Mouse (Mus musculus) layer of hippocampus, postnatal 14 days (tissue): ENCODE results near the gene Hoxc8. TPM values are rescaled to one million over a fixed set of nuclear protein-coding genes. Genes with fewer than 3 reads are reported as not detected.

Source experiments
- DNase-seq, 2 experiments: peaks; one replicate each; pipeline ENCODE4 v3.0.0; 2021 to 2022; ENCODE audit warnings: low spot score in 2 of 2, mixed read lengths in 1 of 2
- total RNA-seq, 2 experiments: library from RNA; stranded (reverse); gene quantifications; 2 replicates each; pipeline ENCODE4 v1.2.3; 2021

The Hoxc8 gene
- total RNA-seq, 2 experiments from 2014 or later: not detected

DNA sequence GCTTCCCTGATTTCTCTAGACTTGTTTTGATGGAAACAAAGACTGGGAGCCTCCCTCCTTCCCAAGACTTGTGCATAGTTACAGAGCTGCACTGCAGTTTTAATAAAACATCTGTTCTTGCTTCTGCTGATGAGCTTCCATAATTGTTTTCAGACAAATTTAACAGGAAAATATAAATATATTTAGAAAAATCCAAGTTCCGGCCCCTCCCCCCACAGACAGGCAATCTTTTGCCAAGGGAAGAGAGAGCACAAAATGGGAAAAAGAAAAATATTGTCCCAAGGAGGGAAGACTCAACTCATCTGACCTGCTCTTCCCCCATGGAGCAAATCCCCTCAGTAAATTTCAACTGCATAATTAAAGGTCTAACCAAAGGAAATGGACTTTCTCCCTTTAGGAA is 15.9 kb downstream of the Hoxc8 start:
- DNase-seq: no peak

- no peak for DNase-seq
Observed at GRCm38 (mm10) chr15:103009265-103010111, 19.1 kb downstream of the Hoxc8 start.

- no peak for DNase-seq
Observed at GRCm38 (mm10) chr15:103010112-103010846, 19.9 kb downstream of the Hoxc8 start.

GRCm38 (mm10) chr15:103010847-103011555 is 20.6 kb downstream of the Hoxc8 start:
- no peak for DNase-seq

DNA sequence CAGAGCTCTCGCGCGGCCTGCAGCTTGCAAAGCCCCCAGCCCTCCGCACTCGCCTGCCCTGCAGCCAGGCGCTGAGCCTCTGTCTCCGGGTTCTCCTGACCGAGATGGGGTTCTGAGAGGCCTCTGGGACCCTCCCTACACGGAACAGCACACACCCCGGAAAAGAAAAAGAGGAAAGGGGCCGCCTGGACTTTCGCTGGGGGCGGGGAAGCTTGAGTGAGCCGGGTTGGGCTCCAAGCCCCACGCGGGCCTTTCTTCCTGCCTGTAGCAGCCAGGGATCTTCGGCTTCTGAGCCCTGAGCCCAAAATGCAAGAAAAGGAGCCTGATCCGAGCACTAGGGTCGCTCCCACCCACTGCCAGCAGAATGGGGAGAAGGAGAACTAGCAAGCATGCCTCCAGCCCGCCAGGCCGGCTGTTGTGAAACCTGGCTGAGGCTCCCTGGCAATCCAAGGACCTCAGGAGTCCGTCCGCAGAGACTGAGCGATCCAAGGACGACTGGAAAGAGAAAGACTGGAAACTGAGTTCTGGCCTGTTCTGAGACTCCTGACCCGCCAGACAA is 21.6 kb downstream of the Hoxc8 start:
- DNase-seq: no peak

- peak in 1 of 2 experiments; percentile 41 for DNase-seq
Observed at GRCm38 (mm10) chr15:103013238-103013984, 23.0 kb downstream of the Hoxc8 start.

GRCm38 (mm10) chr15:103014166-103015008 is 24.0 kb downstream of the Hoxc8 start:
- no peak for DNase-seq

GRCm38 (mm10) chr15:103015009-103015399 is 24.6 kb downstream of the Hoxc8 start:
- DNase-seq: no peak

- no peak for DNase-seq
Observed at GRCm38 (mm10) chr15:103015406-103016166, 25.2 kb downstream of the Hoxc8 start.

DNA sequence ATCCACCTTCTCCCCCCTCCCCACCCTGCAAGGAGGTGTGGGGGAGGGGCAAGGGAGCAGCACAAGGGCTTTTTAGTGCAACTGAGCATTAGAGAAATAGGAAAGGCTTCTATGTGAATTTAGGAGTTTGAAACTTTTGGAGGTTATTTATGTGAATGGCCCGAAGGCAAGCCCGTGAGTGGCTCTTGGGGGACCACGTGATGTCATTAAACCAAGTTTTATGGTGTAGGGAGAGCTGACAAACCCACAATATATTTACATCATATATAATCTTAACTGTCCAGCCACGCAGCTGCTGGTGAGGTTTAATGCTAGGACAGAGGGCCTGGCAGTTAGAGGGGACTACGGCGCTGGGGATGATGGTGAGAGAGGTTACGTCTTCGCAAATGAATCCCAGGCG is 28.2 kb downstream of the Hoxc8 start, which contains the start of gene Hoxc4:
Hoxc4 (plus strand) TSS at position 299 of the 400 bp plus-strand sequence.
- DNase-seq: no peak

GRCm38 (mm10) chr15:103020899-103021418 is 30.6 kb downstream of the Hoxc8 start:
- no peak for DNase-seq

DNA sequence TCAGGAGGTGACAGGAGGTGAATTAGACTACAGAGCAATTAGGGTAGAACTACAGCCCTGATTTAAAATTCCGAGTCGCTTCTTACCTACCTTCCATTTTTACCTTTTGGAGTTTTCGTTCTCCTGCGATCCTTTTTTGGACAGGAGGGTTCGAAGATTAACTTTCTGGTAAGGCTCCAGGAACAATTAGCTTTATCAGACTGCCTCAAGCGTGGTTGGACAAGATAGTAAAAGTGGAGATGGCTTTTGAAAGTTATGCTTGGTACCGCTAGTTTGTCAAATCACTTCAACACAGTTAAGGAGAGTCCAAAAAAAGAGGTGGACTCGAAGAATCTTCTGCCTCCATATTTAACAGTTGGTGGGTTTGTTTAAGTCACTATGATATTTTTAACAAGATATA is 31.1 kb downstream of the Hoxc8 start:
- no peak for DNase-seq

- DNase-seq: no peak
Observed at GRCm38 (mm10) chr15:103024131-103024530, 33.7 kb downstream of the Hoxc8 start.

DNA sequence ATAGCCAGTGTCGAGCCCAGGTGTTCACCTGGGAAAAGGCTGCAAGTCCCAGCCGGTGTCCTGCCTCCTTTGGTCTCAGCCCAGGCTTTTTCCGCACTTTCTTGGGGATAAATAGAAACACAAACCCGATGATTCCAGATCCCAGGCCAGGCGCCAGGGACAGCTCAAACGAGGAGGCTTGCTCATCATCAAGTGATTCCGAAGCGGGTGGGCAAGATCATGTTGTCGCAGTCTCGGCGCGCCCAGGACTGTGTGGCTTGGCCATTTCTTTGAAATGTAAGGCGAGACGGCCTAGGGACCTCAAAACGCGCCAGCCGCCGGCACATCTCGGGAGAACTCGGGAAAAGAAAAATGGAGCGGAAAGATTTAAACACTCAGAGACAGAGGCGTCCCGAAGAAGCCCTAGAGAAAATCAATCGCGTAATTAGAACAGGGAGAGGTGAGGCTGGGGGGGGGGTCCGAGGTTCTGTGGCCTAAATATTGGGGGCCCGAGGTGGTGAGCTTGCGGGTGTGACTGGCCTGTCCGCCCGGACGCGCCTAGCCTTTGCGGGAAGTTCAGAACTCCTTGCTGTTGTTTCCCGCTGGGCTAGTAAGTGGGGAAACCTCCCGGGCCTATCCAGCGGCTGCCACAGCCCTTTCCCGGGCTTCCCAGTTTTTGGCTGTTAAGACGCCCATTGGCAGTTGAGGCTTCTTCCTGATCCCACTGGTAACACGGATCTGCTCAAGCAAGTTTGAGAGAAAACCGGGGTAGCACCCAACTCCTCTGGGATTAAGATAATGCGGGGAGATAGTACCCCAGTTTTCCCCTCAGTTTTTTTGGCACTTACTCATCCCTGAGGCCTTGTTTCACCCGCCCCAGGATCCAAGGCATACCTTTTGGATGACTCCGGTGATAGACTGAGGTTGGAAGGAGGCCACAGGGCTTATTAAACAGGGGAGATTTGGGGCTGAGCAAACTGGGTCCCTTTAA is 37.1 kb downstream of the Hoxc8 start:
- no peak for DNase-seq

GRCm38 (mm10) chr15:103028916-103029512 is 38.6 kb downstream of the Hoxc8 start:
- no peak for DNase-seq

DNA sequence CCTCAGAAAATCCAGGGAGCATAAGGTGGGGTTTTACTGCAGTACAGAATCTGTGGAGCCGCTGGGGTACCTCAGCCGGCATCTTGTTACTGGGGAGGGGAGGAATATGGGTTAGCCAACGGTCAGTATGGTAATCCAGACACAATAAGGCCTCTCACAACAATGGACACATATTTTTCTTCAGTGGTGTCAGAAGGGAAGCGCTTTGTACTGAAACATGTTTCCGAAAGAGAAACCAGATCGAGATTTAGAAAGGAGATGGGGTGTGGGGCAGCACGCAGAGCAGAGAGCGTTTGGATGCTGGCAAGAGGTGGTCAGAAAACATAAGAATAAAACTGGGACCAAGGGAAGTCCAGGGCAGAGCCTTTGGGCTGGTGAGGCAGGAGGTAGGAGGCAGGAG is 39.7 kb downstream of the Hoxc8 start:
- DNase-seq: no peak

DNA sequence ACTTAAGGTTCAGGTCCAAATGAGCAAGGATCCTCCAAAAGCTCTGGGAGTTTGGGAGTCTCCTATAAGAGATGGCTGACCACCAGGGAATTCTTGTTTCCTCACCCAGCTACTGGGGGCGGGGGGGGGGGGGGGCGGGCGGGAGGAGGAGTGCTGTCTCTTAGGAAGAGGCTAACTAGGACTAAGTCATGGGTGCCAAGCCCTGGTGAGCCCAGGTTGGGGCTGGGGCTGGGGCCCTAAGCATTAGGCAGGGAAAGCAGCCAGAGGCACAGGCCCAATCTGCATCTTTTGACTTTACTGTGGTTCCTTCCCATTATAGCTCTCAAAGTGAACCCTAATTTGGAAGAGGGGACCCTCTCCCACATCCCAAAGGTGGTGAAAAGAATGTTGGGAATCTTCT is 41.8 kb downstream of the Hoxc8 start:
- DNase-seq: no peak
